Comparison of ENCODE assay signal across 12 mouse cellular contexts in the genomic region with DNA sequence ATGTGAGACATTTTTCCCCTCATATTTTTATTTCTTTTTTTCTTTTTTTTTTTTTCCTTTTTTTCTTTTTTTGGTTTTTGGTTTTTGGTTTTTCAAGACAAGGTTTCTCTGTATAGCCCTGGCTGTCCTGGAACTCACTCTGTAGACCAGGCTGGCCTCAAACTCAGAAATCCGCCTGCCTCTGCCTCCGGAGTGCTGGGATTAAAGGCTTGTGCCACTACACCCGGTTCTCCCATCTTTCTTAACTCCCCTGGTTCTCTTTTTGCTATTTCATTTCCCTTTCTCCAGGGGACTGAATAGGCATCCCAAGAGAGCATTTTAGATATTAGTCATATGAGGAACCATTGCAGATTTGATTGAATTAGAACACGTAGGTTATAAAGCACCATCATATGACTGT. TPM values are rescaled to one million over a fixed set of nuclear protein-coding genes. Genes with fewer than 3 reads are reported as not detected.
"Had no signal": no experiment of that assay in that cellular context is flagged by ENCODE, and none has a peak within 500 bp of the region (broad histone marks: within the 10 kb centered on the region; RNA-seq: fewer than 3 reads in every experiment).

No protein-coding gene starts in this region.

RNA-seq across cellular contexts. Expression of a gene that starts 7.5 kb away (rescaled TPM):
- total RNA-seq: neutrophil, adult 5-6 weeks had no signal
- polyA plus RNA-seq: neural tube, embryonic 12.5 days; neural tube, embryonic 13.5 days; neural tube, embryonic 14.5 days; neural tube, embryonic 15.5 days; small intestine, adult 2 months; spleen, adult 2 months; stomach, embryonic 15.5 days; stomach, embryonic 16.5 days; stomach, postnatal 0 days; thymus, adult 2 months; thymus, postnatal 0 days had no signal

RNA-seq across cellular contexts. Expression of a gene that starts 48.2 kb away (rescaled TPM):
- total RNA-seq: neutrophil, adult 5-6 weeks had no signal
- polyA plus RNA-seq: small intestine, adult 2 months; spleen, adult 2 months; thymus, adult 2 months had no signal
